Mouse (Mus musculus) neural tube, embryonic 13.5 days (tissue): ENCODE data around the gene Ppm1l. TPM values are rescaled to one million over a fixed set of nuclear protein-coding genes. Genes with fewer than 3 reads are reported as not detected.
A peak's percentile ranks its signal among the peaks of the same experiment; 100 is the strongest.

ENCODE experiments used
- ATAC-seq: fragments of 200-750 bp; cut with Nextera tagmentation; 2 replicates; pipeline ENCODE4 v1.8.0; 2017; ENCODE audit warnings: low read depth, mild to moderate bottlenecking, moderate TSS enrichment, moderate library complexity
- H3K27ac ChIP-seq: fragments of 300-500 bp; sonication (generic); replicated peaks from 2 replicates; pipeline ENCODE4 v1.5.1; 2015; ENCODE audit warnings: moderate library complexity, mild to moderate bottlenecking, inconsistent platforms
- H3K27me3 ChIP-seq: fragments of 300-500 bp; sonication (generic); 2 replicates; pipeline ENCODE4 v1.6.1; 2015; ENCODE audit warnings: mild to moderate bottlenecking, inconsistent platforms
- H3K36me3 ChIP-seq: fragments of 300-500 bp; sonication (generic); 2 replicates; pipeline ENCODE4 v1.6.1; 2015; ENCODE audit warnings: mild to moderate bottlenecking, inconsistent platforms
- H3K4me1 ChIP-seq: fragments of 300-500 bp; sonication (generic); replicated peaks from 2 replicates; pipeline ENCODE4 v1.6.1; 2015; ENCODE audit warnings: inconsistent platforms
- H3K4me2 ChIP-seq: fragments of 300-500 bp; sonication (generic); 2 replicates; pipeline ENCODE4 v1.6.1; 2015; ENCODE audit warnings: inconsistent platforms, mild to moderate bottlenecking, moderate library complexity
- H3K4me3 ChIP-seq: fragments of 300-500 bp; sonication (generic); 2 replicates; pipeline ENCODE4 v1.5.1; 2015; ENCODE audit warnings: mild to moderate bottlenecking, inconsistent platforms
- H3K9ac ChIP-seq: fragments of 300-500 bp; sonication (generic); 2 replicates; pipeline ENCODE4 v1.6.1; 2015; ENCODE audit warnings: moderate library complexity, mild to moderate bottlenecking, inconsistent platforms
- H3K9me3 ChIP-seq: fragments of 300-500 bp; sonication (generic); 2 replicates; pipeline ENCODE4 v1.6.1; 2016; ENCODE audit warnings: inconsistent platforms
- WGBS: fragments of 180-500 bp; shearing (Covaris S2); methylation state at CpG from one replicate; pipeline ENCODE4 v1.1.7; 2015; 5-methylcytosine and 5-hydroxymethylcytosine counted together
- polyA plus RNA-seq: library from polyadenylated mRNA; unstranded; fragments of >200 nt; fragmentation: Nextera tagmentation; extraction: Ambion mirVana; gene quantifications from 2 replicates; pipeline ENCODE4 v1.2.1, GENCODE M21; 2015

Ppm1l gene
- polyA plus RNA-seq, 1 experiment from 2014 or later, result 24.9 TPM

DNA sequence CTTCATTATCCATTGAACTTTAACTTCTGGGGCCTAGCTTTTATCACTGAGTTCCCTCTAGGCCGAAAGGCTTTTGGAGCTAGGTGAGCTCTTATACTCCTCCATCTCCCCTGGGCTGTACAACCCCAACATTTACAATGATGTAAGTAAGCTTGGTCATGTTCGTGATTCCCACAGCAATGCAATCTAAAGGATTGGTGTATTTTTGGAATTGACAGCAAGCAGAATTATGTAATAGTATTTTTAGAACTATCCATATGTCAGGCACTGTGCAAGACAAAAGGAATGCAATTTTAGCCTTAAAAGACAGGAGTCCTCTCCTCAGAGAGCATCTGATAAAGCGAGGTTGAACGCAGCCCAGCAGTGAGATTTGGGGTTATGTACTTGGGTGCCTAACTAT lies 149.1 kb downstream of the Ppm1l start:
- H3K36me3 ChIP-seq, result no peaks in the 10 kb centered on the region
- H3K4me2 ChIP-seq, result no peak overlapping the region
- H3K27ac ChIP-seq, result no peak overlapping the region
- no peak overlapping the region for H3K4me3 ChIP-seq
- H3K4me1 ChIP-seq, result peaks cover 27% of the 10 kb centered on the region
- no peak overlapping the region for H3K9ac ChIP-seq
- ATAC-seq, result no peak
- H3K27me3 ChIP-seq, result no peaks in the 10 kb centered on the region
- WGBS, result 91% methylated on average over 4 of the region's 4 CpGs
- no peaks in the 10 kb centered on the region for H3K9me3 ChIP-seq

DNA sequence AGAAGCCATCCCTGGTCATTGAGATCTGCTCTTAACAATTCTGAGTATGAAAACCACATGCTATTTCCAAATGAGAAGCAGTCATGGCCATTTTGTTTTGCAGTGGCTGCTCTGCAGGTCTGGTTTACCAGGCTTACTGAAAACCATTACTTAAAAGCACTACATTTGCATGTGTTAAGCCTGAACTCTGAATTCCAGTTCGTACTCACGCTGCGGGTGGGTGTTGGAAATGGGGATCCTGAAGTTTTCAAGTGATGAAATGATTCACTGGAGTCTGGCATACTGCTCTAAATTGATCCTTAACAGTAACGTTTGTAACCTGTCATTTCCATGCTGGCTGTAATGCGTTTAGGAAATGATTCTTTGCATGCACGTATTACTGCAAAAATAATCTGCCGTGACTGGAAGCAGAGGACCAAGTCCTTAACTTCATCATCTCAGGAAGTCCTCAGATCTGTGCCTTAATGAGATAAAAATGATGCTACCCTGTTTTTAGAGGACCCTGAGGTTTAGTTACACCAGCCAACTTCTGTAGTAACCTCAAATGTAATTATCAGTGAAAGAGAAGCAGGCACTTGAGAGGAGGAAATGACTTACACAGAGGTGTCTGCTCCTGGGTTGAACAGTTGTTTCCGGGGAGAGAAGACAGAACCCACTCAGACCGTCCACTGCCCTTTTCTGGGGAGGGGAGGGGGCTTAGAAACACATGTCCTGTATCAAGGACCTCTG lies 151.8 kb downstream of the Ppm1l start:
- H3K36me3 ChIP-seq, result no peaks in the 10 kb centered on the region
- H3K4me3 ChIP-seq, result no peak overlapping the region
- no peak for ATAC-seq
- peaks cover 27% of the 10 kb centered on the region for H3K4me1 ChIP-seq
- no peak overlapping the region for H3K27ac ChIP-seq
- no peaks in the 10 kb centered on the region for H3K9me3 ChIP-seq
- no peak overlapping the region for H3K9ac ChIP-seq
- 53% methylated on average over 9 of the region's 9 CpGs for WGBS
- no peaks in the 10 kb centered on the region for H3K27me3 ChIP-seq
- no peak overlapping the region for H3K4me2 ChIP-seq

DNA sequence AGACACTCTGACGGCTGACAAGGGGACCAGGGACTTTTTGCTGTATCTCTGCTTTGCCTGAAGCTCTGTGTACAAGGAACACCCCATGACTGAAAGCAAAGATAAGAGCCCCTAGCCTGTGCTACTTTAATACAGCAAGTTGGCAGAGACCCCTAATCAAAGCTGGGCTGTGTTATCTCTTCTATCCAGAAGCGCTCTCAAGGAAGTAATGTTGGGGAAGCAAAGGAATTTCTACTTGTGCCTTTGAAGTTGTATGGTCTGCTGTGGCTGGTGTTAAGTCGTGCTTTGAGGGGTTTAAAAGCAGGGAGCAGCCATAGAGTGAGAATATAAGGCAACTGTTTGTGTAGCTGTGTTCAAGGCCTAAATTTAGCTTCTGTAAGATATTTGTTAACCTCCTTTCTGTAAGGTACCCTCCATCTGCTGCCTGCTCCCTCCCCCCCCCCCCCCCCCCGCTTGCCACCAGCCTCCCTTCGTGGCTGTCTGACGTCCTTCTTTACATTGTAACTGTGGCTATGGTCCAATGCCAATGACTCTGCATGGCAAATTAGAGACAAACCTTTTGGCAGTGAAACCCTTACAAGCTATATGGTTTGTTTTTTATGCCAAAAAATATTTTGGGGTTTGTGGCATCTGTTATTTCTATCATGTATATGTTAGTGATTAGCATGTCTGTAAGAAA lies 152.9 kb downstream of the Ppm1l start:
- H3K4me2 ChIP-seq, result no peak overlapping the region
- no peak overlapping the region for H3K9ac ChIP-seq
- WGBS, result 41% methylated on average over 6 of the region's 6 CpGs
- no peaks in the 10 kb centered on the region for H3K9me3 ChIP-seq
- no peak overlapping the region for H3K4me3 ChIP-seq
- H3K27ac ChIP-seq, result no peak overlapping the region
- no peaks in the 10 kb centered on the region for H3K36me3 ChIP-seq
- no peaks in the 10 kb centered on the region for H3K27me3 ChIP-seq
- peaks cover 27% of the 10 kb centered on the region for H3K4me1 ChIP-seq
- no peak for ATAC-seq

DNA sequence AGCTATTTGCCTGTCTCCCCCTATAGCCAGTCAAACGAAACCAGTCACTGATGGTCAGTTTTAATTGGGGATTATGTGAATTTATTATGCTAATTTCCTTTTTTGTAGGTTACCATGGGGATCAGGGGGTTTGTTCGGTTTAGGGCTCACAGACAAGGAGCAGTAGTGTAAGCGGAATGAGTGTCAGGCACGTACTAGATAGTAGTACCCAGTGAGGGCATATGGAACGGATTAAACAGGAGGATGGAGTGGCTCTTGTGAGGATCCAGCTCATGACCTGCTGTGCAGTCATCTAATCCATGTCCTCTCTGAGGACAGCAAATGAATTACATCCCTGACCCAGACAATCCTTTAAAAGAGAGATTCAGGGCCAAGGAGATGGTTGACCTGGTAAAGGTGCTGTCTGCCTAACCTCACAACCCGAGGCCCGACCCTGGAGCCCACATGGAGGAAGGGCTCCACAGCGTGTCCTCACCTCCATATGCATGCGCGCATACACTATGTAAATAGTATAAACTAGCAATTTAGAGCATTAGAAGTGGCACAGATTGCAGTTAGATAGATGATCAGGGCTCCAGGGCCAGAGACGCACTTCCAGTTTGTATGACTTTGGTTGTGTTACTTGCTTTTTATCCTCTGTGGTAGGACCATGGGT lies 153.6 kb downstream of the Ppm1l start:
- WGBS, result 66% methylated on average over 11 of the region's 11 CpGs

DNA sequence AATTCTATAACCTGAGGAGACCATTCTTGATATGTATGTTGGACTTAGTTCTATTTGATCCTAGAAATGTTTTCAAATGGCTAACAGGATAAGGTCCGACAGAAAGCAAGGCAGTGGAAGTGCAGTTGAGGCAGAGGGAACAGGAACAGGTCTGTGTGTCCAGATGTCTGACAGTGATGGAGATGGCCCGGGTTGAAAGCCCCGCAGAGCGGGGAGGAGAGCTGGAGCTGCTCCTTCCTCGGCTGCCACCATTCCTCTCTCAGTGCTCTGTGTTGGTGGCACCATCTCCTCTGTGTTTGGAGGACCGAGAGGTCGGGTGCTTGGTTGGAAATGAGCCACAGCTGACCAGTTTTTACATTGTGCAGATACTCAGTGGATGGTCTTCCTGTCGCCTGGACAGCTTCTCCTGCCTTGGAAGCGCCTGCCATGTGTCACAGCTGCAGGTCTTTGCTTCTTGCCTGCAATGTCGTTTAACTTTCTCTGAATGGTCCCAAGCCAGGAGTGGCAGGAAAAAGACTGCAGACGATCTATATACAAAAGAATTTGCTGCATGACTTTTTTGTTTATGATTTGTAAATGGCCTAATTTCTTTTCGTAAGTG lies 159.3 kb downstream of the Ppm1l start:
- Histone ChIP-seq H3K36me3 (no peaks in the 10 kb centered on the region), H3K4me2 (peak overlapping the region; percentile 13; the same call in 1 of the 2 replicates), H3K27ac (peak overlapping the region; percentile 43; the same call in 1 of the 2 replicates), H3K4me3 (no peak overlapping the region), H3K9ac (no peak overlapping the region), H3K9me3 (no peaks in the 10 kb centered on the region), H3K27me3 (no peaks in the 10 kb centered on the region), H3K4me1 (peaks cover 39% of the 10 kb centered on the region)
- no peak for ATAC-seq
- 49% methylated on average over 12 of the region's 12 CpGs for WGBS

More for the DNA sequence above, 153.6 kb downstream of the Ppm1l start:
- Histone ChIP-seq H3K27ac (no peak overlapping the region), H3K4me3 (no peak overlapping the region), H3K9ac (no peak overlapping the region), H3K36me3 (no peaks in the 10 kb centered on the region), H3K27me3 (no peaks in the 10 kb centered on the region), H3K4me1 (peaks cover 27% of the 10 kb centered on the region), H3K4me2 (no peak overlapping the region), H3K9me3 (no peaks in the 10 kb centered on the region)
- ATAC-seq, result peak; percentile 61; the same call in 1 of the 2 replicates

DNA sequence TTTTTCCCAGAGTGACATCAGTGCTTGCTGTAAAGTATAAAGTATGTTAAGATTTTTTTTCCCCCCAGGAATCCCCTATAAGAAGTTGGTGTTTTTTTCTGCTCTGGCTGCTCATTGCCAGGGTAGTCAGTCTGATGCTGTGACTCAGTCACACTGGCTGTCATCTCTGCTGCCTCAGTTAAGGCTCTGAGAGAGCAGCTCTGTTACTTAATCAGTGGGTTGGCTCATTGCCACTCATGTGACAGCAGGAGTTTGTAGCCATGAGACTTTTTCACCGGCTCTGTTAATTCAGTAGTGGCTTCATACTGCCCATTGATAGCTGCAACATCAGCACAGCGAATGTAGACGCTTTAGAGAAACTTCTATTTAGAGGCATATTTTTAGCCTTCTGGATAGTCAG lies 163.3 kb downstream of the Ppm1l start:
- Histone ChIP-seq H3K4me3 (no peak overlapping the region), H3K9ac (no peak overlapping the region), H3K36me3 (no peaks in the 10 kb centered on the region), H3K4me1 (peaks cover 56% of the 10 kb centered on the region), H3K9me3 (no peaks in the 10 kb centered on the region), H3K27ac (no peak overlapping the region), H3K27me3 (no peaks in the 10 kb centered on the region), H3K4me2 (no peak overlapping the region)
- ATAC-seq, result no peak
- WGBS, result 61% methylated on average over 3 of the region's 3 CpGs

DNA sequence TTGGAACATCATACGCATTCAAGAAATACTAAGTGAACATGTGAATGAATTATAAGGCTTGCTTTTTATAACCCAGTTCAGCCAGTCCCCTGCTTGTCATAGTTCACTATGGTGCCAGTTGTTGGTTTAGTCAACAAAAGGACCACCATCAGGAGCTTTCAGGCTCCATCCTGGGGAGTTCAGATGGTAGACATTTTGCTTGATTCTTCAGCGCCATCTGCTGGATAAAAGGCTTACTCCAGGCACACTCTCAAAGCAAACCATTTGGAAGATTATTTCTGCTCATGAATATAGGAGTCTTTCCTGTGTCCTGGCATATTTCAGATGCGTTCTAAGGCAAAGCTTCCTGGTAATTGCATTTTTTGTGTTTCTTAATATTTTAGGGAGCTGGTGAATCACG lies 165.2 kb downstream of the Ppm1l start:
- no peaks in the 10 kb centered on the region for H3K36me3 ChIP-seq
- no peak overlapping the region for H3K4me2 ChIP-seq
- peaks cover 53% of the 10 kb centered on the region for H3K4me1 ChIP-seq
- no peaks in the 10 kb centered on the region for H3K9me3 ChIP-seq
- H3K4me3 ChIP-seq, result no peak overlapping the region
- 32% methylated on average over 4 of the region's 4 CpGs for WGBS
- no peak overlapping the region for H3K9ac ChIP-seq
- H3K27ac ChIP-seq, result no peak overlapping the region
- no peaks in the 10 kb centered on the region for H3K27me3 ChIP-seq
- ATAC-seq, result peak; percentile 56; the same call in 1 of the 2 replicates

DNA sequence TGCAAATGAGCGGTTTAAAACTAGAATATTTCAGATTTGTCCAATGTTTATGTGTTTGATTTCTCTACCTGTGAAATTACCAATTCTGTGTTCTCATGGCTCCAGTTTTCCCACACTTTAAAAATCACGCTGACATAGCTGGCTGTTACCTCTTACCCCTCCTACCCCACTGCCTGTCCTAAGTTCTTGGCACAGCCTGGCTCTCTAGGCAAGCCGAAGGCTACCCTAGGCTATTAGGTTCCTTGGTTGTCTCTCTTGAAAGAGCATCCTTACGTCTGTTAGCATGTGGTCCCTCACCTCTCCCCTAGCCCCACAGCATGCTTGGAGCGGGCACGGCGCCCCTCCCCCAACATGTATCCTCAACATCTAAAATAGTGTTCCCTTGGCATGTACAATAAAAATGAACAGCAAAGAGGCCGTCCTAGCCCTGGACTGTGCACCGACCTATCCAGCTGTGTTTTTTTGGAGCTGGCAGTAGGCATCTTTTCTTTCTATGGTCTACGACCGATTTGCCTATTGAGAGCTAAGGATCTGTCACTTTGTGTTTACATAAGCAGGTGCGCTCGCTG lies 167.4 kb downstream of the Ppm1l start:
- WGBS, result 76% methylated on average over 13 of the region's 13 CpGs
- peaks cover 59% of the 10 kb centered on the region for H3K4me1 ChIP-seq
- no peaks in the 10 kb centered on the region for H3K27me3 ChIP-seq
- H3K4me2 ChIP-seq, result no peak overlapping the region
- no peak overlapping the region for H3K27ac ChIP-seq
- H3K4me3 ChIP-seq, result no peak overlapping the region
- ATAC-seq, result no peak
- no peaks in the 10 kb centered on the region for H3K9me3 ChIP-seq
- no peak overlapping the region for H3K9ac ChIP-seq
- no peaks in the 10 kb centered on the region for H3K36me3 ChIP-seq

DNA sequence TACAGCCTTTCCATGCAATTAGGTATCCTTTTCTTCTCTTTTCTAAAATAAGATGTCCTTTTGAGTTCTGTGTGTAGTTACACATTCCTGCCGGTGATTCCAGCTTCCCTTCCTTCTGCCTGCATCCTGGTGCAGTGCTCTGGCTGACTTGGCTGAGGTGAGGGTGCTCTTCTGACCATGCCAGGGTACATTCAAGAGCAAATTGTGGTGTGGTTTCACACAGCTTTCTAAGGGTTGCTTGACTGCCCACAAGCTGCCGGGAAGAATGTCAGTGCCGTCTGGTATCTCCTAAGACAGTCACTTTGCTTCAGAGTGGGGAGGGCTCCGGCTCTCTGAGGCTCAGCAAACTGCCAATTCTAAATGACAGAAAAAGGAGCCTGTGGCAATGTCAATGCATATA lies 167.9 kb downstream of the Ppm1l start:
- no peak overlapping the region for H3K27ac ChIP-seq
- H3K27me3 ChIP-seq, result no peaks in the 10 kb centered on the region
- no peak for ATAC-seq
- no peak overlapping the region for H3K4me2 ChIP-seq
- H3K4me3 ChIP-seq, result no peak overlapping the region
- H3K36me3 ChIP-seq, result no peaks in the 10 kb centered on the region
- peaks cover 57% of the 10 kb centered on the region for H3K4me1 ChIP-seq
- H3K9ac ChIP-seq, result no peak overlapping the region
- 62% methylated on average over 4 of the region's 4 CpGs for WGBS
- no peaks in the 10 kb centered on the region for H3K9me3 ChIP-seq

DNA sequence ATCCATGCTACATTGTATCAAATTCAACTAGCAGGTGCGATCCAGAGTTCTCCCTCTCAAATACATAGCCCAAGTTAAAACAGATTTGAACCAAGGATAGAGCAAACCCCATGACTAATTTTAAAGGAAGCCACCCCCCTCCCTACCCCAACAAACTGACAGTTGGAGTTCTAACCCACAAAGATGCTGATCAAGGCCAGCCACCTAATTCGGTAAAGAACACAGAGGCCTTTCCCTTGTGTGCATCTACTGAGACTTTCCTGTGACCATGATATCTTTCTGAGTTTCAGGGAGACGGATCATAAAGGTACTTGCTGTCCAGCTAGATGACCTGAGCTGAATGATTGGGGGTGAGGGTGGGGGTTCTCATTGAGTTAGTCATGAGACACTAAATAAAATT lies 168.7 kb downstream of the Ppm1l start:
- ATAC-seq, result no peak
- H3K4me3 ChIP-seq, result no peak overlapping the region
- H3K27ac ChIP-seq, result no peak overlapping the region
- no peaks in the 10 kb centered on the region for H3K9me3 ChIP-seq
- peaks cover 50% of the 10 kb centered on the region for H3K4me1 ChIP-seq
- WGBS, result 84% methylated on average over 3 of the region's 3 CpGs
- no peak overlapping the region for H3K9ac ChIP-seq
- H3K4me2 ChIP-seq, result no peak overlapping the region
- no peaks in the 10 kb centered on the region for H3K27me3 ChIP-seq
- H3K36me3 ChIP-seq, result no peaks in the 10 kb centered on the region

DNA sequence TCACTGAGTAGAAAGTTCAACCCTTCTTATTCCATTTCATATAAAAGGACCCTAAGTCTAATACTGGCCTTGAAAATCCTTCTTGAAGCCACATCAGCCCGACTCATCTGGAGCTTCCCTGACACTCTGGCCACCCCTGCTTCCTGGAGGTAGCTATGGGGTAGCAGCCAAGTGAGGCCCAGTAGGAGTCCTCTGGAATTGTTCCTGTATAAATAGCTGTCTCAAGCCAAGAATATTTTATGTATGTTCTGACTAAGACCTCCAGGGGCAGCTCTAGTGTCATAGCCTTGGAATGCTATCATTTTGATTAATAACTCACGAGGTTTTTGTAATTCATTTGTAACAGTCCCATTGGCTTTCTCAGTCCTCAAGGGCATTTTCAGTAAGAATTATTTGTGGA lies 169.1 kb downstream of the Ppm1l start:
- H3K4me3 ChIP-seq, result no peak overlapping the region
- ATAC-seq, result no peak
- H3K9me3 ChIP-seq, result no peaks in the 10 kb centered on the region
- no peaks in the 10 kb centered on the region for H3K27me3 ChIP-seq
- H3K9ac ChIP-seq, result no peak overlapping the region
- WGBS, result 55% methylated on average over 2 of the region's 2 CpGs
- H3K36me3 ChIP-seq, result no peaks in the 10 kb centered on the region
- H3K4me2 ChIP-seq, result no peak overlapping the region
- peaks cover 47% of the 10 kb centered on the region for H3K4me1 ChIP-seq
- no peak overlapping the region for H3K27ac ChIP-seq

DNA sequence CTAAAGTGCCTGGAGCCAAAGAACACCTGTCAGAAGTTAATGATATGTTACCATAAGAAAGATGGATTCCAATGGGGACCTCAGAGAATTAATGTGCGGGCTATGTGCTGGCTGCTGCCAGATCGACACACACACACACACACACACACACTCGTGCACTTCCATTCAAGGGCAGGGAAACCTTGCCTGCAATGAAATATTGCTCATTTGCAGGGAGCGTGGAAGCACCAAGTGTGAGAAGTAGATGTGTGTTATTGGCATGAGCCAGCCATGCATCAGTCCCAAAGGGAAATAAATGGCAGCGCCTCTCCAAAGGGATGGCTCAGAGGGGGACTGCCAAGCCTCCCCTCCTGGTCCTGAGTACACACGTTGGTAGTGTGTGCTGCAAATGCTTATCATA lies 170.8 kb downstream of the Ppm1l start:
- Histone ChIP-seq H3K9ac (no peak overlapping the region), H3K27ac (peak overlapping the region; percentile 53), H3K4me1 (peaks cover 47% of the 10 kb centered on the region), H3K9me3 (no peaks in the 10 kb centered on the region), H3K4me3 (no peak overlapping the region), H3K4me2 (no peak overlapping the region), H3K36me3 (no peaks in the 10 kb centered on the region), H3K27me3 (no peaks in the 10 kb centered on the region)
- peak; percentile 47 for ATAC-seq
- WGBS, result 58% methylated on average over 6 of the region's 6 CpGs
